Mouse (Mus musculus) heart, adult 2 months (tissue): Measurements from ENCODE around the gene Zfp1.

Source experiments
- CTCF ChIP-seq: fragments of 200-600 bp; IDR thresholded peaks from 2 replicates; pipeline ENCODE4 v1.8.1; 2022; ENCODE audit warnings: antibody characterized with exemption, mild to moderate bottlenecking, moderate library complexity
- POLR2A ChIP-seq: fragments of 200-500 bp; IDR thresholded peaks from 2 replicates; pipeline ENCODE4 v1.6.1; 2011; ENCODE audit warnings: mild to moderate bottlenecking, low read depth, low read length, control low read depth; ENCODE audit not compliant: insufficient read depth

DNA sequence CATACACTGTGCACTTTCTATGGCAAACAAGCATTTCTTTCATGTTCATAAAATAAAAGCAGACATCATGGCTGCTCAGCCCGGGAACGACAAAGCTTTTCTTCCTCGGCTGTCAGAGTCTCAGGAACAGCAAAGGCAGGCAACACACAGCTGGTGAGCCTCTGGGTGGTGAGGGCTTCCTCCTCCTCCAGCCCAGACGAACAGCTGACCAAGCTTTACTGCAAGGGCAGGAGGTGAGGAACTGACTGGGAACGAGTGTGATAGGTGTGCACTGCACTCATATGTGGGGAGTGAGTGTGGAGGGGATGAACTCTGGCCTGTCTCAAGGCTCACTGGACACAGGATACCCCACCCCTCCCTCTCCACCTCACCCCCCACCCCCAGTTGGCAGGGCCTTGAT, 75.7 kb downstream of the Zfp1 start:
- TF ChIP-seq CTCF (no peak), POLR2A (no peak)
